Mouse (Mus musculus) left cerebral cortex, postnatal 14 days (tissue): ENCODE results near the gene Dis3l2. TPM values are rescaled to one million over a fixed set of nuclear protein-coding genes. Genes with fewer than 3 reads are reported as not detected.

Experiments
- DNase-seq, 2 experiments: peaks; one replicate each; pipeline ENCODE4 v3.0.0; 2021 to 2022; ENCODE audit warnings: low spot score in 2 of 2, mixed read lengths in 1 of 2
- intact Hi-C: fragments of 180-260 bp; cut with DNase I; formaldehyde crosslinking; loops from one replicate; pipeline ENCODE4 v1.15.1; 2025
- total RNA-seq, 2 experiments: library from RNA; stranded (reverse); gene quantifications; 2 replicates each; pipeline ENCODE4 v1.2.3; 2021

The Dis3l2 gene
- total RNA-seq, 2 experiments from 2014 or later: 24.5 to 26.4 TPM

- DNase-seq: no peak
These were observed 9.4 kb downstream of the Dis3l2 start for GRCm38 (mm10) chr1:86713054-86713453.

GRCm38 (mm10) chr1:86718190-86718589 is 14.6 kb downstream of the Dis3l2 start:
- intact Hi-C loops: no loop called here
- no peak for DNase-seq

More at GRCm38 (mm10) chr1:86713054-86713453, 9.4 kb downstream of the Dis3l2 start:
- intact Hi-C loops: no loop called here

GRCm38 (mm10) chr1:86719391-86719790 is 15.8 kb downstream of the Dis3l2 start:
- intact Hi-C loops: no loop called here
- DNase-seq: no peak

GRCm38 (mm10) chr1:86733160-86733821 is 29.7 kb downstream of the Dis3l2 start:
- intact Hi-C loops: no loop called here
- no peak for DNase-seq

GRCm38 (mm10) chr1:86736414-86736813 is 32.8 kb downstream of the Dis3l2 start:
- no peak for DNase-seq

GRCm38 (mm10) chr1:86742896-86743295 is 39.3 kb downstream of the Dis3l2 start:
- intact Hi-C loops: no loop called here
- no peak for DNase-seq

More at GRCm38 (mm10) chr1:86736414-86736813, 32.8 kb downstream of the Dis3l2 start:
- intact Hi-C loops: no loop called here

- intact Hi-C loops: no loop called here
These were observed 43.4 kb downstream of the Dis3l2 start for GRCm38 (mm10) chr1:86747034-86747433.

GRCm38 (mm10) chr1:86750094-86750493 is 46.5 kb downstream of the Dis3l2 start:
- DNase-seq: no peak
- intact Hi-C loops: no loop called here

More at GRCm38 (mm10) chr1:86747034-86747433, 43.4 kb downstream of the Dis3l2 start:
- DNase-seq: no peak

- intact Hi-C loops: no loop called here
- DNase-seq: no peak
These were observed 49.8 kb downstream of the Dis3l2 start for GRCm38 (mm10) chr1:86753416-86753815.

- intact Hi-C loops: no loop called here
- DNase-seq: no peak
These were observed 50.7 kb downstream of the Dis3l2 start for GRCm38 (mm10) chr1:86754335-86754734.

- DNase-seq: peak in 1 of 2 experiments; percentile 4
- intact Hi-C loops: no loop called here
These were observed 54.5 kb downstream of the Dis3l2 start for GRCm38 (mm10) chr1:86758091-86758490.

- intact Hi-C loops: no loop called here
- no peak for DNase-seq
These were observed 58.6 kb downstream of the Dis3l2 start for GRCm38 (mm10) chr1:86762161-86762560.

- DNase-seq: no peak
- intact Hi-C loops: no loop called here
These were observed 97.6 kb downstream of the Dis3l2 start for GRCm38 (mm10) chr1:86801241-86801640.

GRCm38 (mm10) chr1:86811756-86812155 is 108.1 kb downstream of the Dis3l2 start:
- intact Hi-C loops: no loop called here
- no peak for DNase-seq

GRCm38 (mm10) chr1:86822266-86822665 is 118.7 kb downstream of the Dis3l2 start:
- DNase-seq: no peak
- intact Hi-C loops: no loop called here

GRCm38 (mm10) chr1:86834351-86834987 is 130.9 kb downstream of the Dis3l2 start:
- intact Hi-C loops: no loop called here
- peak in 1 of 2 experiments; percentile 7 for DNase-seq

GRCm38 (mm10) chr1:86834988-86835387 is 131.4 kb downstream of the Dis3l2 start:
- DNase-seq: peak in 1 of 2 experiments; percentile 67
- intact Hi-C loops: no loop called here

GRCm38 (mm10) chr1:86850754-86851153 is 147.1 kb downstream of the Dis3l2 start:
- intact Hi-C loops: no loop called here

GRCm38 (mm10) chr1:86858876-86859275 is 155.3 kb downstream of the Dis3l2 start:
- intact Hi-C loops: no loop called here
- no peak for DNase-seq

More at GRCm38 (mm10) chr1:86850754-86851153, 147.1 kb downstream of the Dis3l2 start:
- no peak for DNase-seq

GRCm38 (mm10) chr1:86859371-86859770 is 155.8 kb downstream of the Dis3l2 start:
- intact Hi-C loops: no loop called here
- no peak for DNase-seq

- no peak for DNase-seq
- intact Hi-C loops: no loop called here
These were observed 170.1 kb downstream of the Dis3l2 start for GRCm38 (mm10) chr1:86873745-86874144.
